Mouse (Mus musculus) testis, postnatal 14 days (tissue): ENCODE data around the gene Meis2.

ENCODE experiments used
- DNase-seq: peaks from one replicate; pipeline ENCODE4 v3.0.0; 2021; ENCODE audit warnings: low spot score

The Meis2 gene

GRCm38 (mm10) chr2:116049710-116050109 is 15.9 kb downstream of the Meis2 start:
- DNase-seq = no peak

GRCm38 (mm10) chr2:116047365-116047764 is 18.3 kb downstream of the Meis2 start:
- no peak for DNase-seq

GRCm38 (mm10) chr2:116045048-116045447 is 20.6 kb downstream of the Meis2 start:
- no peak for DNase-seq

- DNase-seq = no peak
These were observed 22.5 kb downstream of the Meis2 start for GRCm38 (mm10) chr2:116042934-116043698.

- no peak for DNase-seq
These were observed 23.2 kb downstream of the Meis2 start for GRCm38 (mm10) chr2:116042447-116042846.

- no peak for DNase-seq
These were observed 23.9 kb downstream of the Meis2 start for GRCm38 (mm10) chr2:116041683-116042262.

- DNase-seq = no peak
These were observed 30.3 kb downstream of the Meis2 start for GRCm38 (mm10) chr2:116035345-116035744.

GRCm38 (mm10) chr2:116028127-116028526 is 37.5 kb downstream of the Meis2 start:
- DNase-seq = no peak

- no peak for DNase-seq
These were observed 42.8 kb downstream of the Meis2 start for GRCm38 (mm10) chr2:116022876-116023275.

GRCm38 (mm10) chr2:116021931-116022330 is 43.7 kb downstream of the Meis2 start:
- no peak for DNase-seq

- DNase-seq = no peak
These were observed 44.6 kb downstream of the Meis2 start for GRCm38 (mm10) chr2:116021046-116021445.

GRCm38 (mm10) chr2:116020451-116020951 is 45.1 kb downstream of the Meis2 start:
- no peak for DNase-seq

- no peak for DNase-seq
These were observed 45.7 kb downstream of the Meis2 start for GRCm38 (mm10) chr2:116019959-116020358.

- DNase-seq = no peak
These were observed 46.2 kb downstream of the Meis2 start for GRCm38 (mm10) chr2:116019466-116019794.

- no peak for DNase-seq
These were observed 46.7 kb downstream of the Meis2 start for GRCm38 (mm10) chr2:116018781-116019465.

GRCm38 (mm10) chr2:116015520-116015919 is 50.1 kb downstream of the Meis2 start:
- DNase-seq = no peak

- no peak for DNase-seq
These were observed 55.2 kb downstream of the Meis2 start for GRCm38 (mm10) chr2:116010469-116010868.

- no peak for DNase-seq
These were observed 55.6 kb downstream of the Meis2 start for GRCm38 (mm10) chr2:116010061-116010460.

GRCm38 (mm10) chr2:116009097-116009970 is 56.3 kb downstream of the Meis2 start:
- DNase-seq = no peak

- DNase-seq = no peak
These were observed 63.3 kb downstream of the Meis2 start for GRCm38 (mm10) chr2:116002354-116002753.

- DNase-seq = no peak
These were observed 64.1 kb downstream of the Meis2 start for GRCm38 (mm10) chr2:116001352-116002138.
